Mouse (Mus musculus): ENCODE data around the gene Bach2. TPM values are rescaled to one million over a fixed set of nuclear protein-coding genes. Genes with fewer than 3 reads are reported as not detected.

The Bach2 gene
- polyA plus RNA-seq, 1 experiment, result 0.11 TPM

DNA sequence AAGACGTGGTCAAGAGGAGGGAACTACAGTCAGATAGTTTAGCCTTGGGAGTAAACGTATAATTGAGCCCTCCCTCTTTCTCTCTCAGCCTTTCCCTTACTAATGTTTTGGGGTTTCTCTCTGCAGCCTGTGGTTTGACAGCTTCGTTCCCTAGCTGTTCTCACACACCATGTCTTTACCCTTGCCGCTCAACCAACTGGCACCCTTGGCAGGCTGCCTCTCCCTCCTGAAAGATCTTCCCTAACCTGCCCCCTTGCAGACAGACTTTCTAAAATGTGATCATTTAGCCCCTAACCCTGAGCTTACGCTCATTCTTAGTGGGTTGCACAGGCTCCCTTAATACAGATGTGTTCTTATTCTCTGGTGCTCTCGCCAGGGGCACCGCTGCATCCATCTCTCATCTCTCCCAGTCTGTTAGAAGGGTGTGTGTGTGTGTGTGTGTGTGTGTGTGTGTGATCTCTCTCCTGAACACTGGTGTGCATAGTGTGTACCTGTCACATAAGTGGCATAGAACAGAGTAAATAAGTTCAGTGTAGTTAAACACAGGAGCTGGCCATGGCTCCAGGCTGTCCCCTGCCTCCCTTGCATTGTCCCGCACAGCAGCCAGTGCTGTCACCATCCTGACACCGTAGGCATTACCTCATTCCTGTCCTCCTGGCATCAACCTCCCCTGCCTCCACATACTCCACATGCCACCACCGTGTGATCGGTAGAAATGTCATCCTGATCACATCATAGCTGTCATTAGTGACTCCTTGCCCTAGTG, 201.6 kb downstream of the Bach2 start:
- no peak for TF ChIP-seq FOSL1 (IDR thresholded peaks at IDR 0.05; ENCODE audit: insufficient read depth, low read length, poor library complexity, severe bottlenecking)
- TF ChIP-seq CEBPB (IDR thresholded peaks at IDR 0.05; ENCODE audit: low read depth), result no peak
- no peak for TF ChIP-seq MAX (IDR thresholded peaks at IDR 0.05)
- TF ChIP-seq MYOG (IDR thresholded peaks at IDR 0.05; ENCODE audit: control insufficient read depth, extremely low read depth, insufficient read length), result no peak
- TF ChIP-seq MYOD1 (IDR thresholded peaks at IDR 0.05; ENCODE audit: control insufficient read depth, insufficient read length, low read depth), result no peak
- no peak for TF ChIP-seq CTCF (IDR thresholded peaks at IDR 0.05; ENCODE audit: control insufficient read depth, insufficient read depth, insufficient read length)
- TF ChIP-seq USF1 (IDR thresholded peaks at IDR 0.05; ENCODE audit: low read depth), result no peak
- Histone ChIP-seq H3K36me3 (ENCODE audit: control insufficient read depth, insufficient read depth) (no peaks in the 10 kb centered on the region), H3K4me3 (ENCODE audit: insufficient read depth, poor library complexity, severe bottlenecking) (no peak overlapping the region), H3ac (ENCODE audit: control insufficient read depth, insufficient read length, low read depth) (no peak overlapping the region), H3K79me3 (ENCODE audit: low read depth) (no peaks in the 10 kb centered on the region), H3K79me2 (ENCODE audit: control insufficient read depth, insufficient read depth) (no peaks in the 10 kb centered on the region), H3K27me3 (ENCODE audit: control insufficient read depth, insufficient read depth, insufficient read length) (no peaks in the 10 kb centered on the region)

- Histone ChIP-seq H3K79me3 (ENCODE audit: low read depth) (no peaks in the 10 kb centered on the region), H3ac (ENCODE audit: control insufficient read depth, insufficient read length, low read depth) (no peak overlapping the region), H3K4me3 (ENCODE audit: insufficient read depth, poor library complexity, severe bottlenecking) (no peak overlapping the region), H3K27me3 (ENCODE audit: control insufficient read depth, insufficient read depth, insufficient read length) (no peaks in the 10 kb centered on the region), H3K36me3 (ENCODE audit: control insufficient read depth, insufficient read depth) (no peaks in the 10 kb centered on the region), H3K79me2 (ENCODE audit: control insufficient read depth, insufficient read depth) (no peaks in the 10 kb centered on the region)
- no peak for TF ChIP-seq USF1 (IDR thresholded peaks at IDR 0.05; ENCODE audit: low read depth)
- no peak for TF ChIP-seq MYOD1 (IDR thresholded peaks at IDR 0.05; ENCODE audit: control insufficient read depth, insufficient read length, low read depth)
- TF ChIP-seq MAX (IDR thresholded peaks at IDR 0.05), result no peak
Observed at GRCm38 (mm10) chr4:32440740-32441072, 202.1 kb downstream of the Bach2 start.

DNA sequence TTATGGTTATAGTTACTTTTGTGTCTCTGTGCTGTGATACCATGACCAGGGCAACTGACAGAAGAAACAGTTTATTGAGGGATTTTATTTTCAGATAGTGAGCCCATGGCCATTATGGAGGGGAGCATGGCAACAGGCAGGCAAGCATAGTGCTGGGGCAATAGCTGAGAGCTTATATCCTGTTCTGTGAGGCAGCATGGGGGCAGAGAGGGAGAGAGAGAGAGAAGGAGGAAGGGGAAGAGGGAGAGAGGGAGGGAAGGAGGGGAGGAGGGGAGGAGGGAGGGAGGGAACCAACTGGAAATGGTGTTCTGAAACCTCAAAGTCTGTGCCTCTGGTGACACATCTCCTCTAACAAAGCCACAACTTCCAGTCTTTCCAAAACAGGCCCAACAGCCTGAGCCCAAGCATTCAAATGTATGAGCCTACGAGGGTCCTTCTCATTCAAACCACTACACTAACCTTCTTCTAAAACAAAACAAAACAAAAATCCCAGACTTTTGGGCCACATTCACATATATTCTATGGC, 206.1 kb downstream of the Bach2 start:
- no peaks in the 10 kb centered on the region for H3K36me3 ChIP-seq (ENCODE audit: control insufficient read depth, insufficient read depth)
- H3K79me3 ChIP-seq (ENCODE audit: low read depth), result no peaks in the 10 kb centered on the region
- H3K27me3 ChIP-seq (ENCODE audit: control insufficient read depth, insufficient read depth, insufficient read length), result no peaks in the 10 kb centered on the region
- no peak overlapping the region for H3K4me3 ChIP-seq (ENCODE audit: insufficient read depth, poor library complexity, severe bottlenecking)
- H3ac ChIP-seq (ENCODE audit: control insufficient read depth, insufficient read length, low read depth), result no peak overlapping the region
- H3K79me2 ChIP-seq (ENCODE audit: control insufficient read depth, insufficient read depth), result no peaks in the 10 kb centered on the region
- TF ChIP-seq MYOD1 (IDR thresholded peaks at IDR 0.05; ENCODE audit: control insufficient read depth, insufficient read length, low read depth), result no peak
- no peak for TF ChIP-seq MYOG (IDR thresholded peaks at IDR 0.05; ENCODE audit: control insufficient read depth, extremely low read depth, insufficient read length)
- TF ChIP-seq CTCF (IDR thresholded peaks at IDR 0.05; ENCODE audit: control insufficient read depth, insufficient read depth, insufficient read length), result no peak
- TF ChIP-seq MAX (IDR thresholded peaks at IDR 0.05), result no peak
- no peak for TF ChIP-seq CEBPB (IDR thresholded peaks at IDR 0.05; ENCODE audit: low read depth)

- Histone ChIP-seq H3K36me3 (ENCODE audit: control insufficient read depth, insufficient read depth) (no peaks in the 10 kb centered on the region), H3K4me3 (ENCODE audit: insufficient read depth, poor library complexity, severe bottlenecking) (no peak overlapping the region), H3K79me3 (ENCODE audit: low read depth) (no peaks in the 10 kb centered on the region), H3K79me2 (ENCODE audit: control insufficient read depth, insufficient read depth) (no peaks in the 10 kb centered on the region), H3ac (ENCODE audit: control insufficient read depth, insufficient read length, low read depth) (no peak overlapping the region), H3K27me3 (ENCODE audit: control insufficient read depth, insufficient read depth, insufficient read length) (no peaks in the 10 kb centered on the region)
- no peak for TF ChIP-seq FOSL1 (IDR thresholded peaks at IDR 0.05; ENCODE audit: insufficient read depth, low read length, poor library complexity, severe bottlenecking)
- TF ChIP-seq CEBPB (IDR thresholded peaks at IDR 0.05; ENCODE audit: low read depth), result no peak
- TF ChIP-seq CTCF (IDR thresholded peaks at IDR 0.05; ENCODE audit: control insufficient read depth, insufficient read depth, insufficient read length), result no peak
- TF ChIP-seq MYOD1 (IDR thresholded peaks at IDR 0.05; ENCODE audit: control insufficient read depth, insufficient read length, low read depth), result no peak
- no peak for TF ChIP-seq MAX (IDR thresholded peaks at IDR 0.05)
- no peak for TF ChIP-seq USF1 (IDR thresholded peaks at IDR 0.05; ENCODE audit: low read depth)
- TF ChIP-seq MYOG (IDR thresholded peaks at IDR 0.05; ENCODE audit: control insufficient read depth, extremely low read depth, insufficient read length), result no peak
Observed at GRCm38 (mm10) chr4:32447850-32448249, 209.2 kb downstream of the Bach2 start.

DNA sequence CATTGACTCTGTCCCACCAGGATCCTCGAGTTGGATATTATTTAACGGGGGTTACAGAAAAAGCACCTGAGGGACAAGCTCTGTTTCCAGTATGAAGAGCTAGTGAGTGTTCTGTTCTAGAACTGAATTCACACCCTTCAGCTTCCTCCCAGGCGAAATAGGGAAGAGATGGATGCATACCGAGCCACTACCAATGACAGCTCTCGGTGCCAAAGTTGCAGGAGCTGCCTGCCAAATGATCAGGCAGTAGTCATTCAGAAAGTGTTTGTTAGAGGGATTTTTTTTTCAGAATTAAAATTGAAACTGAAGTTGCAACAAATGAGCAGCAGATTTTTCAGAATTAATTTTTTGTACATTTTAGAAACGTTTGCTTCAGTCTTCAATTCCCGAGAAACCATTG, 223.4 kb downstream of the Bach2 start:
- Histone ChIP-seq H3K27me3 (ENCODE audit: control insufficient read depth, insufficient read depth, insufficient read length) (no peaks in the 10 kb centered on the region), H3K4me3 (ENCODE audit: insufficient read depth, poor library complexity, severe bottlenecking) (no peak overlapping the region), H3K36me3 (ENCODE audit: control insufficient read depth, insufficient read depth) (no peaks in the 10 kb centered on the region), H3K79me2 (ENCODE audit: control insufficient read depth, insufficient read depth) (no peaks in the 10 kb centered on the region), H3ac (ENCODE audit: control insufficient read depth, insufficient read length, low read depth) (no peak overlapping the region), H3K79me3 (ENCODE audit: low read depth) (no peaks in the 10 kb centered on the region)
- TF ChIP-seq CTCF (IDR thresholded peaks at IDR 0.05; ENCODE audit: control insufficient read depth, insufficient read depth, insufficient read length) (no peak), MAX (IDR thresholded peaks at IDR 0.05) (no peak), MYOG (IDR thresholded peaks at IDR 0.05; ENCODE audit: control insufficient read depth, extremely low read depth, insufficient read length) (no peak), MYOD1 (IDR thresholded peaks at IDR 0.05; ENCODE audit: control insufficient read depth, insufficient read length, low read depth) (no peak), CEBPB (IDR thresholded peaks at IDR 0.05; ENCODE audit: low read depth) (no peak), FOSL1 (IDR thresholded peaks at IDR 0.05; ENCODE audit: insufficient read depth, low read length, poor library complexity, severe bottlenecking) (no peak), USF1 (IDR thresholded peaks at IDR 0.05; ENCODE audit: low read depth) (no peak)

GRCm38 (mm10) chr4:32463065-32463464, 224.5 kb downstream of the Bach2 start:
- H3K4me3 ChIP-seq (ENCODE audit: insufficient read depth, poor library complexity, severe bottlenecking), result no peak overlapping the region
- no peak overlapping the region for H3ac ChIP-seq (ENCODE audit: control insufficient read depth, insufficient read length, low read depth)
- H3K79me2 ChIP-seq (ENCODE audit: control insufficient read depth, insufficient read depth), result no peaks in the 10 kb centered on the region
- no peak for TF ChIP-seq MYOD1 (IDR thresholded peaks at IDR 0.05; ENCODE audit: control insufficient read depth, insufficient read length, low read depth)
- no peak for TF ChIP-seq CTCF (IDR thresholded peaks at IDR 0.05; ENCODE audit: control insufficient read depth, insufficient read depth, insufficient read length)
- no peak for TF ChIP-seq MAX (IDR thresholded peaks at IDR 0.05)
- TF ChIP-seq USF1 (IDR thresholded peaks at IDR 0.05; ENCODE audit: low read depth), result no peak
- TF ChIP-seq FOSL1 (IDR thresholded peaks at IDR 0.05; ENCODE audit: insufficient read depth, low read length, poor library complexity, severe bottlenecking), result no peak
- no peak for TF ChIP-seq MYOG (IDR thresholded peaks at IDR 0.05; ENCODE audit: control insufficient read depth, extremely low read depth, insufficient read length)
- no peak for TF ChIP-seq CEBPB (IDR thresholded peaks at IDR 0.05; ENCODE audit: low read depth)
- H3K27me3 ChIP-seq (ENCODE audit: control insufficient read depth, insufficient read depth, insufficient read length), result no peaks in the 10 kb centered on the region
- no peaks in the 10 kb centered on the region for H3K36me3 ChIP-seq (ENCODE audit: control insufficient read depth, insufficient read depth)
- no peaks in the 10 kb centered on the region for H3K79me3 ChIP-seq (ENCODE audit: low read depth)

Data from C2C12 (cell line).